Mouse (Mus musculus): Measurements from ENCODE around the gene Dnm2.

DNA sequence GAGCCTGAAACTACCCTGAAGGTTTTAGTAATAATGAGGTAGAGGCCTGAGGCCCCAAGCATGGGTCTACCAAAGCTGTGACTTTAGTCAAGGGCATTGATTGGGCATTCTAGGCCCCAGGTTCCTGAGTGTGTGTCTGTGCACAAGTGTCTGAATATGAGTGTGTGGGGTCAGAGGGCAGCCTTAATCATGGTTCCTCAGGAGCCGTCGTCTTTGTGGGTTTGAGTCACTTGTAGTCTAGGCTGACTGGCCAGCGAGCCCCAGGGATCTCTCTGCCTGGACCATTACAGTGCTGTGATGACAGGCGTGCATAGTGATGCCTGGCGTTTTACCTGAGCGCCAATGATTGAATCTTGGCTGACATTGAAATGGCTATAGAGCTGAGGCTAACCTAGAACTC, 3.5 kb downstream of the Dnm2 start:
- TF ChIP-seq POLR2A (IDR thresholded peaks at IDR 0.05; ENCODE audit: insufficient read depth, low read length) (no peak), CTCF (IDR thresholded peaks at IDR 0.05; ENCODE audit: low read depth, low read length) (no peak)
